Mouse (Mus musculus) embryonic fibroblast, embryonic 13.5 days (primary cell): ENCODE data around the gene 5730522E02Rik.

ENCODE experiments used
- CTCF ChIP-seq: IDR thresholded peaks from 2 replicates; pipeline ENCODE4 v1.5.1; 2011; ENCODE audit warnings: mild to moderate bottlenecking, control low read depth, low read length, moderate library complexity, borderline replicate concordance; ENCODE audit not compliant: insufficient read depth
- POLR2A ChIP-seq: IDR thresholded peaks from 2 replicates; pipeline ENCODE4 v1.6.1; 2011; ENCODE audit warnings: low read depth, mild to moderate bottlenecking, control low read depth, low read length, moderate library complexity

- TF ChIP-seq CTCF (no peak), POLR2A (no peak)
Measured at GRCm38 (mm10) chr11:26076335-26076734, 134.2 kb downstream of the 5730522E02Rik start.
